Mouse (Mus musculus) liver, adult 2 months (tissue): ENCODE data around the gene Sumf1. TPM values are rescaled to one million over a fixed set of nuclear protein-coding genes. Genes with fewer than 3 reads are reported as not detected.

Experiments used
- DNase-seq: peaks from one replicate; pipeline ENCODE4 v3.0.0-alpha.2; 2011; ENCODE audit warnings: low read depth, low spot score; ENCODE audit errors: extremely low read depth
- H3K27ac ChIP-seq: fragments of 200-500 bp; replicated peaks from 2 replicates; pipeline ENCODE4 v1.5.1; 2012; ENCODE audit warnings: low read depth, mild to moderate bottlenecking, control low read depth, inconsistent platforms, low read length; ENCODE audit not compliant: insufficient read depth
- H3K27me3 ChIP-seq: fragments of 200-500 bp; 2 replicates; pipeline ENCODE4 v1.6.1; 2012; ENCODE audit warnings: mild to moderate bottlenecking, moderate library complexity, low read length, inconsistent platforms; ENCODE audit not compliant: control insufficient read depth, insufficient read depth
- H3K36me3 ChIP-seq: fragments of 200-500 bp; 2 replicates; pipeline ENCODE4 v1.6.1; 2012; ENCODE audit warnings: low read length, inconsistent platforms; ENCODE audit not compliant: control insufficient read depth, insufficient read depth
- H3K4me1 ChIP-seq: fragments of 200-500 bp; 2 replicates; pipeline ENCODE4 v1.6.1; 2011; ENCODE audit warnings: low read length; ENCODE audit not compliant: control insufficient read depth, insufficient read depth
- H3K4me3 ChIP-seq: fragments of 200-500 bp; 2 replicates; pipeline ENCODE4 v1.5.1; 2011; ENCODE audit warnings: low read depth, mild to moderate bottlenecking, control low read depth, low read length, moderate library complexity; ENCODE audit not compliant: insufficient read depth
- H3K79me2 ChIP-seq: fragments of 200-500 bp; 2 replicates; pipeline ENCODE4 v1.6.1; 2012; ENCODE audit warnings: inconsistent platforms, mild to moderate bottlenecking, low read length, moderate library complexity; ENCODE audit not compliant: control insufficient read depth, insufficient read depth
- H3K9ac ChIP-seq: fragments of 200-500 bp; 2 replicates; pipeline ENCODE4 v1.6.1; 2012; ENCODE audit warnings: low read depth, mild to moderate bottlenecking, control low read depth, inconsistent platforms, low read length
- CTCF ChIP-seq: fragments of 200-500 bp; IDR thresholded peaks from 2 replicates; pipeline ENCODE4 v1.5.1; 2011; ENCODE audit warnings: low read depth, low read length, control low read depth
- POLR2A ChIP-seq: fragments of 200-500 bp; IDR thresholded peaks from 2 replicates; pipeline ENCODE4 v1.6.1; 2011; ENCODE audit warnings: low read length, control low read depth; ENCODE audit not compliant: insufficient read depth; ENCODE audit errors: extremely low read depth
- WGBS: fragments of 180-500 bp; shearing (Covaris S2); methylation state at CpG from one replicate; pipeline ENCODE4 v1.1.7; 2018; 5-methylcytosine and 5-hydroxymethylcytosine counted together
- polyA plus RNA-seq: library from polyadenylated mRNA; depleted of rRNA; stranded (reverse); fragments of >200 nt; gene quantifications from 2 replicates; pipeline ENCODE4 v1.2.3, GENCODE M21; 2012
- total RNA-seq: library from RNA; depleted of rRNA; stranded (reverse); fragments of >200 nt; gene quantifications from 2 replicates; pipeline ENCODE4 v1.2.3, GENCODE M21; 2014

The Sumf1 gene
- total and polyA plus RNA-seq, 2 experiments: 20.5 to 23.3 TPM

DNA sequence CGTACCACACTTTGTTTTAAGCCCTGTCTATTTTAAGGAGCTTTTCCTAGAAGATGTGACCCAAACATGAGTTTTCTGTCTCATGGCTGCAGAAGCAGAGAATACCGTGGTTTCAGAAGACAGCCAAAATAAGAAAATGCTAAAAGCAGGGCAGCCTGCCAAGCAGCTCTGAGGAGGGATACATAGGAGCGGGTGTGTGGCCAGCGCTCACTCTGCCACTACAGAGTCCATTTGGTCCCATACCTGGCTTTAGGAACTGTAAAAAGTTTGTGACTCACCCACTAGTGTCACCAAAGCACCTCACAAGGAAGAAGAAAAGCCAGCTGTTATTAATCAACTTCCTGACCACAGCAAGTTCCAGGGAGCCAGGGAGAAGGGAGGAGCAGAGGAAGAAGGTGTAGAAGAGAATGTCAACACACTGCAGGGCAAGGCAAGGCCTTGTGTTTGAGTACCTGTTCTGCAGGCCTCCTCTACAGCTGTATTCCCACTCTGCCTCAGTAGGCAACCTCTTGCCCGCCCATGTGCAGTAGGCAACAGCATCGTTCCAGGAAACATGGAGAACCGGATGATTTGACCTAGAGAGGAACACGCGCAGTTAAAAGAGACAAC lies 32.6 kb downstream of the Sumf1 start:
- H3K4me1 ChIP-seq: no peaks in the 10 kb centered on the region
- TF ChIP-seq POLR2A (no peak), CTCF (no peak)
- no peaks in the 10 kb centered on the region for H3K79me2 ChIP-seq
- no peak for DNase-seq
- WGBS: 96% methylated on average over 9 of the region's 9 CpGs
- no peak overlapping the region for H3K27ac ChIP-seq
- H3K36me3 ChIP-seq: peaks cover 8% of the 10 kb centered on the region
- H3K9ac ChIP-seq: no peak overlapping the region
- no peak overlapping the region for H3K4me3 ChIP-seq
- no peaks in the 10 kb centered on the region for H3K27me3 ChIP-seq

DNA sequence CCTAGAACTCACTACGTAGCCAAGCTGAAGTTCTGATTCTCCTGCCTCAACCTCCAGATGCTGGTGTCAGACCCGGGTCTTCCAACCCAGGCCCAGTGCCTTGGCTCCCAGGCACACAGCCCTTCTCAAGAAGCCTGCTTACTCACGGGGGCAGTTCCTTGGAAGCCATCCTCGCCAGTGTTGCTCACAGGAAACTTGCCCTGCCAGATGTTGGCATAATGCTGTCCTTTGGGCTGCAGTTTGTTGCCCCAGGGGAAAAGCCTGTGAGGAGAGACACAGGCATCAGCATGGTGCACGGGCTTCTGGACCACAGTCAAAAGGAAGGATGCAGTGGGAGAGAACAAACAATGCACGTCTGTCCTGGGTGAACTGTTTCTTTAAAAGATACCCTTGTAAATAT lies 33.3 kb downstream of the Sumf1 start:
- Histone ChIP-seq H3K4me1 (no peaks in the 10 kb centered on the region), H3K9ac (no peak overlapping the region), H3K27me3 (no peaks in the 10 kb centered on the region), H3K27ac (no peak overlapping the region), H3K79me2 (no peaks in the 10 kb centered on the region), H3K4me3 (no peak overlapping the region), H3K36me3 (peaks cover 8% of the 10 kb centered on the region)
- no peak for TF ChIP-seq CTCF
- TF ChIP-seq POLR2A: no peak
- no peak for DNase-seq
- WGBS: 91% methylated on average over 6 of the region's 6 CpGs

DNA sequence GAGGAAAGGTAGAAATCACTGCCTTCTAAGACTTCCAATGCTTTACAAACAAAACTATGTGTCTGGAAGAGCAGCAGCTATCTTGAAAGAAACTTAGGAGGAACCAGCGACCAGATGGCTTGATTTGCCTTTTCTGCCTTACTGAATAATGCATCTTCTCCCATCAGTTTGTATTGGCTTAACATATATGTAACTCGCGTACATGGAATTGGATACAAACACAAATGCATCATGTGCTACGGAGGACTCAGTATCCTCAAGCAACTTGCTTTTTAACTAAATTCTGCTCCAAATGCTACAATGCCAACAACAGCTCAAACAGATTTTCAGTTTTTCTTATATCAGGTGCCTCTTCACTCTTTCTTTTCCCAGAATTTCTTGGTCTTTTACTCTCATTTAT lies 36.1 kb downstream of the Sumf1 start:
- WGBS: 98% methylated on average over 4 of the region's 4 CpGs
- TF ChIP-seq POLR2A: no peak
- TF ChIP-seq CTCF: no peak
- H3K79me2 ChIP-seq: no peaks in the 10 kb centered on the region
- no peak overlapping the region for H3K9ac ChIP-seq
- H3K27ac ChIP-seq: no peak overlapping the region
- H3K27me3 ChIP-seq: no peaks in the 10 kb centered on the region
- no peak for DNase-seq
- H3K4me3 ChIP-seq: no peak overlapping the region
- peaks cover 10% of the 10 kb centered on the region for H3K36me3 ChIP-seq
- H3K4me1 ChIP-seq: peaks cover 9% of the 10 kb centered on the region

- Histone ChIP-seq H3K27me3 (no peaks in the 10 kb centered on the region), H3K27ac (no peak overlapping the region), H3K36me3 (peaks cover 11% of the 10 kb centered on the region), H3K9ac (no peak overlapping the region), H3K79me2 (no peaks in the 10 kb centered on the region), H3K4me3 (no peak overlapping the region), H3K4me1 (peaks cover 9% of the 10 kb centered on the region)
- no peak for DNase-seq
- 71% methylated on average over 3 of the region's 3 CpGs for WGBS
- TF ChIP-seq CTCF (no peak), POLR2A (no peak)
Measured at GRCm38 (mm10) chr6:108148435-108148834, 36.9 kb downstream of the Sumf1 start.

- no peak for TF ChIP-seq CTCF
- no peak for TF ChIP-seq POLR2A
- H3K4me3 ChIP-seq: no peak overlapping the region
- H3K9ac ChIP-seq: no peak overlapping the region
- no peaks in the 10 kb centered on the region for H3K79me2 ChIP-seq
- peaks cover 13% of the 10 kb centered on the region for H3K4me1 ChIP-seq
- 0 out of 2 replicates have a peak overlapping the region, but pooled peaks have one; percentile 14 for H3K27ac ChIP-seq
- no peak for DNase-seq
- peaks cover 13% of the 10 kb centered on the region for H3K36me3 ChIP-seq
- WGBS: 74% methylated on average over 4 of the region's 4 CpGs
- no peaks in the 10 kb centered on the region for H3K27me3 ChIP-seq
Measured at GRCm38 (mm10) chr6:108146637-108147036, 38.7 kb downstream of the Sumf1 start.

- H3K27ac ChIP-seq: peak overlapping the region; percentile 88
- peaks cover 9% of the 10 kb centered on the region for H3K36me3 ChIP-seq
- 0 out of 2 replicates have a peak overlapping the region, but pooled peaks have one; percentile 45 for H3K9ac ChIP-seq
- no peaks in the 10 kb centered on the region for H3K27me3 ChIP-seq
- peaks cover 15% of the 10 kb centered on the region for H3K4me1 ChIP-seq
- peak; percentile 85 for DNase-seq
- 67% methylated on average over 7 of the region's 7 CpGs for WGBS
- no peaks in the 10 kb centered on the region for H3K79me2 ChIP-seq
- H3K4me3 ChIP-seq: no peak overlapping the region
- no peak for TF ChIP-seq POLR2A
- TF ChIP-seq CTCF: no peak
Measured at GRCm38 (mm10) chr6:108145941-108146588, 39.3 kb downstream of the Sumf1 start.
